Mouse (Mus musculus) brain, embryonic 14.5 days (tissue): ENCODE measurements around the gene P4hb.

ENCODE experiments used
- CTCF ChIP-seq: fragments of 200-500 bp; IDR thresholded peaks from 2 replicates; pipeline ENCODE4 v1.5.1; 2012; ENCODE audit warnings: inconsistent platforms, mild to moderate bottlenecking, moderate library complexity, borderline replicate concordance; ENCODE audit not compliant: insufficient read depth, insufficient read length; ENCODE audit errors: extremely low read depth
- POLR2A ChIP-seq: fragments of 200-500 bp; IDR thresholded peaks from 2 replicates; pipeline ENCODE4 v1.6.1; 2012; ENCODE audit warnings: mild to moderate bottlenecking, inconsistent platforms, borderline replicate concordance; ENCODE audit not compliant: poor library complexity, insufficient read depth, insufficient read length, severe bottlenecking; ENCODE audit errors: extremely low read depth

DNA sequence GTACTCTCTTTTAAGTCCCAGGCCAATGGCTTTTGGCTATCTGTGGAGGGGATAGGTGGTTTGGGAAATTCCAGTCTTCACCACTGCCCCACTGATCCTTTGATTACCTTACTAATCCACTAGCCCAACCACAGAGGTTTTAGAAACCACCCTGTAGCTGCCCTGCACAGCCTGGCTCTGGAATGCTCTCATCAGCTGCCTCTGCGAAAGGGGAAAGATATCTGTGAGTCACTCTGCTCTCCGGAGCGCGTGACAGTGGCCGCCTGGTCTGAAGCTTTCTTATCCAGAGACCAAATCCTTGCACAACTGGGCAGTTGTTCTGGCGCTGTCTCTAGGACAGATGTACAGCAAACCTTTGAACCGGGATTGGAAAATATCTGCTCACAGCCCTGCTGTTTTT is 18.2 kb downstream of the P4hb start:
- TF ChIP-seq CTCF = no peak
- TF ChIP-seq POLR2A = no peak
